Mouse (Mus musculus): ENCODE results near the gene Flcn.

DNA sequence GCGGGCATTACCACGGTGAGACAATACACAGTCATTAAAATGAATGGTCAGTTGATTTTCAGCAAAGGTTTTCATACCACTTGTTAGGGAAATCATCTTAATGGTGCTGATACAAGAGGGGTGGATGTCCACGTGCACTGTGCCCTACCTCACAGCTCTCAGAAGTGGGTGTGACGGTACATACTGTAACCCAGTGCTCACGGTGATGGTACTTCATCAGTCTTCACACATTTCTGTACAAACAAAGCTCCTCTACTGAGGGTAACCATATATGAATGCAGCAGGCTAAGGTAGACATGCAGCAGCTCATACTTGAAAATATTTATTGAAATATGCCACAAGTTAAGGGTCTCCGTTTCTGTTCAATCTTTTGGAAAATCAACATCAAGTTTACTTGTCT, 26.2 kb downstream of the Flcn start:
- TF ChIP-seq EP300 (IDR thresholded peaks at IDR 0.05; ENCODE audit: low read length) (no peak), MAFK (IDR thresholded peaks at IDR 0.05; ENCODE audit: insufficient replicate concordance, low read length) (no peak), HCFC1 (IDR thresholded peaks at IDR 0.05; ENCODE audit: low read depth, low read length) (no peak), TBP (conservative IDR thresholded peaks at IDR 0.05; ENCODE audit: low read depth, low read length) (no peak), CTCF (conservative IDR thresholded peaks at IDR 0.05 in 1 of 2, IDR thresholded peaks at IDR 0.05 in 1 of 2; ENCODE audit: low read depth in 2 of 2, low read length in 2 of 2) (no peak), USF1 (IDR thresholded peaks at IDR 0.05; ENCODE audit: low read depth, low read length) (no peak), JUND (conservative IDR thresholded peaks at IDR 0.05; ENCODE audit: low read depth, low read length) (no peak), NELFE (IDR thresholded peaks at IDR 0.05; ENCODE audit: low read depth, low read length) (no peak), ZNF384 (IDR thresholded peaks at IDR 0.05; ENCODE audit: low read depth, low read length) (no peak), POLR2A (IDR thresholded peaks at IDR 0.05; ENCODE audit: low read depth, low read length) (no peak), ZC3H11A (IDR thresholded peaks at IDR 0.05; ENCODE audit: low read depth, low read length) (no peak), TCF12 (IDR thresholded peaks at IDR 0.05; ENCODE audit: low read depth, low read length) (no peak)
